Mouse (Mus musculus) liver, embryonic 15.5 days (tissue): ENCODE data around the gene Rln3. TPM values are rescaled to one million over a fixed set of nuclear protein-coding genes. Genes with fewer than 3 reads are reported as not detected.

Experiments used
- ATAC-seq: fragments of 200-750 bp; cut with Nextera tagmentation; 2 replicates; pipeline ENCODE4 v1.8.0; 2017; ENCODE audit warnings: moderate number of reproducible peaks, mild to moderate bottlenecking, moderate library complexity; ENCODE audit not compliant: insufficient read depth
- H3K27ac ChIP-seq: fragments of 300-500 bp; sonication (generic); replicated peaks from 2 replicates; pipeline ENCODE4 v1.5.1; 2015; ENCODE audit warnings: mild to moderate bottlenecking, inconsistent platforms
- H3K27me3 ChIP-seq: fragments of 300-500 bp; sonication (generic); 2 replicates; pipeline ENCODE4 v1.6.1; 2015; ENCODE audit warnings: mild to moderate bottlenecking, inconsistent platforms
- H3K36me3 ChIP-seq: fragments of 300-500 bp; sonication (generic); replicated peaks from 2 replicates; pipeline ENCODE4 v1.6.1; 2015; ENCODE audit warnings: moderate library complexity, mild to moderate bottlenecking, inconsistent platforms
- H3K4me1 ChIP-seq: fragments of 300-500 bp; sonication (generic); replicated peaks from 2 replicates; pipeline ENCODE4 v1.6.1; 2015; ENCODE audit warnings: inconsistent platforms
- H3K4me2 ChIP-seq: fragments of 300-500 bp; sonication (generic); 2 replicates; pipeline ENCODE4 v1.6.1; 2015; ENCODE audit warnings: moderate library complexity, mild to moderate bottlenecking, inconsistent platforms
- H3K4me3 ChIP-seq: fragments of 300-500 bp; sonication (generic); replicated peaks from 2 replicates; pipeline ENCODE4 v1.5.1; 2015; ENCODE audit warnings: mild to moderate bottlenecking, inconsistent platforms
- H3K9ac ChIP-seq: fragments of 300-500 bp; sonication (generic); 2 replicates; pipeline ENCODE4 v1.6.1; 2015; ENCODE audit warnings: moderate library complexity, mild to moderate bottlenecking, inconsistent platforms
- H3K9me3 ChIP-seq: fragments of 300-500 bp; sonication (generic); replicated peaks from 2 replicates; pipeline ENCODE4 v1.6.1; 2016; ENCODE audit warnings: inconsistent platforms
- WGBS: fragments of 180-500 bp; shearing (Covaris S2); methylation state at CpG from one replicate; pipeline ENCODE4 v1.1.7; 2015; ENCODE audit warnings: mixed read lengths; ENCODE audit not compliant: insufficient replicate concordance; 5-methylcytosine and 5-hydroxymethylcytosine counted together
- polyA plus RNA-seq: library from polyadenylated mRNA; unstranded; fragments of >200 nt; fragmentation: Nextera tagmentation; extraction: Ambion mirVana; gene quantifications from 2 replicates; pipeline ENCODE4 v1.2.1, GENCODE M21; 2015

The Rln3 gene
- polyA plus RNA-seq, 1 experiment from 2014 or later: 0.15 TPM

DNA sequence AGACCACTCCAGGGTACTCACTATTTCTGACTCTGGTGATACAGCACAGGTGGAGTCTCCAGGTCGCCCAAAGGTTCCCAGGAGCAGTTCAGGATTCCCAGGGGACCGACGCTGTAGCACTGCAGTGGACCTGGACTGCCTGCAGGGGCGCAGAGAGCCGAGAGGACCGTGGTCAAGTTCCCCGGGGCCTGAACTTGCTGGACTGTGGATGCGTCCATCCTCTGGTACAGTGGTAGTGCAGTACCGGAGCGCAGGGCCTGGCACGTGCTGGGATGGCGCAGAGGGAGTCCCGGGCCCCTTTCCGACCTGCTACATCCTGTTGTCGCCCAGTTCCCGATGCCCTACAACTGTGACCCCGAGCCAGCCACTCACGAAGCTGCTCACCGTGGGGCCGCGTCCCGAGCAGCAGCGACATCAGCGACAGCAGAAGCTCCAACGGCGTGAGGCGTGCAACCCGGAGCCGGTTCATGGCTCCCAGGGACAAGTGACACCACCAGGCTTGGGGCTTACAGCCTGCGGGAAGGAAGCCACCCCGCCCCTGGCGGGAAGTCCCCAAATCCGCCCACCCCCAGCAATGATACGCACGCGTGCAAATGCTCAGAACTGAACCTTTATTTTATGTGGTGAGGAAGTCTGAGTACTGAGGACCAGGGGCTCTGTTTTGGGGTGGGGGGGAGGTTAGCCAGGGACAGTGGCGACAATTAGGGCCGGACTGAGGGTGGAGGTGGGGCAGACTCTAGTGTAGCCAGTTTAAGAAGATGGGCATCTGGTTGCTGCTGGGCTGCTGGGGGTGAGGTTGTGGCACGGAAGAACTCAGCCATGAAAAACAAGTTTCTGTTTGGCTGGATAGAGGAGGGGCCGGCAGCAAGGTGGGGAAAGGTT lies 2.5 kb downstream of the Rln3 start, which contains the start of gene Il27ra:
Il27ra (minus strand) TSS at position 524 of the 882 bp plus-strand sequence.
- ATAC-seq: peak; percentile 25; the same call in 1 of the 2 replicates
- Histone ChIP-seq H3K9me3 (no peaks in the 10 kb centered on the region), H3K27me3 (peaks cover 76% of the 10 kb centered on the region), H3K36me3 (no peaks in the 10 kb centered on the region), H3K4me2 (peak within 1 kb of the TSS; percentile 56), H3K4me1 (peaks cover 13% of the 10 kb centered on the region), H3K4me3 (peak within 1 kb of the TSS; percentile 40), H3K27ac (no peak within 1 kb of the TSS), H3K9ac (no peak within 1 kb of the TSS)
- 1% methylated on average over 40 of the region's 40 CpGs for WGBS

DNA sequence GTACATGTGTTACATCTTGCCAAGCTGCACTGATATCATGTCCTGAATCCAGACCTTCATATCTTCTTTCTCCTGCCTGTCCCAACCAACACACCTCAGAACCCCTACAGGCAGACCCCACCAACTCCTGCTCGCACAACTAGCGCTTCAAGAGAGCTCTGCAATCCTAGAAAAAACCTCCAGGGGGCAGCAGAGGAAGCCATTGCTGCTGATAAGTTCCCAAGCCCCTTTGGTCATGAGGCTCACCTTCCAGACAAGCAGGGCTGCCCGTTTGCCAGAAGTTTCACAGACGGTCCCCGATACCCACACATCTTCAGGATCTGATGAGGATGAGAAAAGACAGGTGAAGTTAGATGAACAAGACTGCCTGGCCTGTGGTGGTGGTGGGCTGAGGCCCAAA lies 5.8 kb downstream of the Rln3 start:
- H3K9ac ChIP-seq: no peak overlapping the region
- peaks cover 61% of the 10 kb centered on the region for H3K27me3 ChIP-seq
- WGBS: 4% methylated on average over 5 of the region's 5 CpGs
- H3K27ac ChIP-seq: no peak overlapping the region
- no peak overlapping the region for H3K4me2 ChIP-seq
- H3K4me3 ChIP-seq: no peak overlapping the region
- no peak for ATAC-seq
- no peaks in the 10 kb centered on the region for H3K9me3 ChIP-seq
- H3K4me1 ChIP-seq: peaks cover 7% of the 10 kb centered on the region
- H3K36me3 ChIP-seq: no peaks in the 10 kb centered on the region

DNA sequence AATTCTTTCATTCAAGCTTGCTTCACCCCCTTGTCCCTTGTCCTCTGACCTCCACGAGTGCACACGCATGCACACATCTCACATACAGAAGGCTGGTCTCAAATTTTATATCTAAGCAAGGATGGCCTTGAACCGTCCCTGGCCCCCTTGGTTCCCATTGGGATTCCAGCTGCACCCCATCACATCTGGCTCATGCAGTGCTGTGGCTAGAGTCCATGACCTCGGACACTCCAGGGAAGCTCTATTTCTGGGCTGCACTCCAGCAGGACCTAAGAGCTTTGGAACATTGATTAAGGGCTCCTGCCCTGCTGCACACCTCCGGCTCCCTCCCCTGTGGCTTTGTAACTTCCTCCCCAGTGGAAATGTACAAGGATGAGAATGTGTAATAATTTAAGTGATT lies 6.8 kb downstream of the Rln3 start:
- peaks cover 51% of the 10 kb centered on the region for H3K27me3 ChIP-seq
- 57% methylated on average over 5 of the region's 5 CpGs for WGBS
- no peak for ATAC-seq

DNA sequence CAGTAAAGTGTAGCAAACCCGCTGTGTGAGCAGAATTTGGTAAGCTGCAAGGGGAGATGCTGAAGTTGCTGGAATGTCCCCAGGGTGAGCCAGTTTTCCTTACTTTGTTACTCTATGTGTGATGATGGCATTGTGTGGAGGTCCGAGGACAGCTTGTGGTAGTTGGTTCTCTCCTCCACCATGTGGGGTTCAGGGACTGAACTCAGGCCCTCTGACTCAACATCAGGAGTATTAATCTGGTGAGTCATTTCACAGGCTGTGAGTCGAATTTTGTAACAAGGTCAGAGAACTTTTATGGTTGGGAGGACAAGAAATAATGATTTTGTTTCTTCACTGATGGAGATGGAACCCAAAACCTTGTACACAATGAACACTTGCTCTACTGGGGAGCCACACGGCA lies 12.0 kb downstream of the Rln3 start:
- H3K27ac ChIP-seq: no peak overlapping the region
- WGBS: 53% methylated on average over 4 of the region's 4 CpGs
- no peaks in the 10 kb centered on the region for H3K4me1 ChIP-seq
- no peaks in the 10 kb centered on the region for H3K36me3 ChIP-seq
- no peaks in the 10 kb centered on the region for H3K9me3 ChIP-seq
- no peak overlapping the region for H3K9ac ChIP-seq
- peaks cover 30% of the 10 kb centered on the region for H3K27me3 ChIP-seq
- ATAC-seq: no peak
- H3K4me2 ChIP-seq: no peak overlapping the region
- H3K4me3 ChIP-seq: no peak overlapping the region

More for the DNA sequence above, 6.8 kb downstream of the Rln3 start:
- Histone ChIP-seq H3K4me3 (no peak overlapping the region), H3K36me3 (no peaks in the 10 kb centered on the region), H3K9me3 (no peaks in the 10 kb centered on the region), H3K4me1 (peaks cover 7% of the 10 kb centered on the region), H3K27ac (no peak overlapping the region), H3K9ac (no peak overlapping the region), H3K4me2 (no peak overlapping the region)

DNA sequence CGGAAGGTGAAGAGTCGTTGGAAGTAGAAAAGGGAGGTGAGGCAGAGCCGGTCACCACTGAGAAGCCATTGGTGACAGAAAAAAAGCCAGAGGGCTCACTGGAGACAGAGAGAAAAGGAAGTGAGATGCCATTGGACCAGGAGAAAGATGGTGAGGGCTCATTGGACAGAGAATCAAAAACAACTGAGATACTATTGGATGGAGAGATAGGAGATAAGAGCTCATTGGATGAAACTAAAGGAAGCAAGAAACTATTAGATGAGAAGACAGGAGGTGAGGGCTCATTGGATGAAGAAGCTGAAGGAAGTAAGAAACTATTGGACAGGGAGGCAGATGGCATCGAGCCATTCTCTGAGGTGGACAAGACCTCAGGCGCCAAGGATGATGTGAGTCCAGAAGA lies 15.5 kb downstream of the Rln3 start:
- no peak for ATAC-seq
- WGBS: 65% methylated on average over 5 of the region's 5 CpGs
- H3K4me1 ChIP-seq: peaks cover 9% of the 10 kb centered on the region
- H3K36me3 ChIP-seq: no peaks in the 10 kb centered on the region
- no peak overlapping the region for H3K9ac ChIP-seq
- H3K4me3 ChIP-seq: no peak overlapping the region
- H3K27me3 ChIP-seq: peaks cover 55% of the 10 kb centered on the region
- H3K9me3 ChIP-seq: no peaks in the 10 kb centered on the region
- H3K4me2 ChIP-seq: no peak overlapping the region
- no peak overlapping the region for H3K27ac ChIP-seq

DNA sequence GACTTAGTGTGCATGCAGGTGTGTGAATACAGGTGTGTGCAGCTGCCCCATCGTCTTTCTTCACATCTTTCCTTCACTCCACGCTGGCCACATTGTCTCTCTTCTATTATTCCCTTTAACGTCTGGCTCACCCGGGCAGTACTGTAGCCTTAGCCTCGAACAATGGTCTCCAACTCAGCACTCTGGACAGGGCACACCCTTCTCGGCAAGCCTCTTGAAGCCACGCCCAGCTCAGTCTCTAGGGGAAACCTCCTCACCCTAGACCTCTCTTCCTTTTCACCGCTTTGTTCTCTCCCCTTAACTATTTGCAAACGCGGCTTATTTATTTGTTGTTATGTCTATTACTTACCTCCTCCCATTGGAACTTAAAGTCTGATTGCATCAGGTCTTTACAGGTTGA lies 17.4 kb downstream of the Rln3 start:
- Histone ChIP-seq H3K27ac (no peak overlapping the region), H3K4me3 (no peak overlapping the region), H3K27me3 (peaks cover 71% of the 10 kb centered on the region), H3K4me2 (no peak overlapping the region), H3K4me1 (peaks cover 9% of the 10 kb centered on the region), H3K9me3 (no peaks in the 10 kb centered on the region), H3K9ac (no peak overlapping the region), H3K36me3 (no peaks in the 10 kb centered on the region)
- ATAC-seq: no peak
- WGBS: 7% methylated on average over 10 of the region's 10 CpGs

DNA sequence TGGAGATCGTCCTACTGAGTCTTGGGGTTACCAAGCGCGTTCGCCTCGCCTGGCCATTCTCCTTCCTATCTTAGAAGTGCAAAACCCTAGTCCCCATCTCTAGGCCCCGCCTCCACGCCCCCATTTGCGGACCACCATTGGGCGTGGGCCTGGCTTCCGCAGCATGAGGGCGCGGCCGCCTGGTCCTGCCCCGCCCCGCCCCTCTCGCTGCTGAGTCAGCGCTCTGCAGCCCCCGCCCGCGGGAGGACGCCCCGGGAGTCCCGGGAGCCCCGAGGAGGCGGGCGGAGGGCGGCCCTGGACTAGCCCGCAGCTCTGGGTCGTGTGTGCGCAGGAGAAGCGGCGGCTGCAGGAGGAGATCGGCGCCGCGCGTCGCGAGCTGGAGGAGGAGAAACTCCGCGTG lies 18.9 kb downstream of the Rln3 start:
- peak overlapping the region; percentile 64 for H3K4me2 ChIP-seq
- peaks cover 87% of the 10 kb centered on the region for H3K27me3 ChIP-seq
- H3K27ac ChIP-seq: no peak overlapping the region
- H3K4me3 ChIP-seq: peak overlapping the region; percentile 36
- H3K36me3 ChIP-seq: no peaks in the 10 kb centered on the region
- peaks cover 9% of the 10 kb centered on the region for H3K4me1 ChIP-seq
- ATAC-seq: peak; percentile 38
- 1% methylated on average over 41 of the region's 41 CpGs for WGBS
- no peak overlapping the region for H3K9ac ChIP-seq
- H3K9me3 ChIP-seq: no peaks in the 10 kb centered on the region

DNA sequence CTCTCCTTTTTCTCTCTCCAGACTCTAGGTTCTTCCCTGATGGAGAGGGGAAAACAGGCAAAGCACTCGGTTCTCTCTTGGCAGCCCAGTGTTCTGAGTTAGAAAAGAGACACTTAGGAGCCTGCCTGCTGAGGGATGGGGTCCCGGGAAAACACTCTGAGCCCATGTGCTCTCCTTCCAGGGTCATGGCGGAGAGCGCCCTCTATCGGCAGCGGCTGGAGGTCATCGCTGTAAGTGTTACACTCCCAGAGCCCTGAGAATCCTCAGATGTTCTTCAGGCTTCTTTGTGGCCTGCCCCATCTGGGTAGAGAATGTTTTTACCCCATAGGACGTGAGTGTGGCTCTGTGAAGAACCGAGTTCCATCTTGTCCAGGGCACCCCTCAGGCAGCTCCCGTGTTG lies 20.6 kb downstream of the Rln3 start:
- H3K4me2 ChIP-seq: no peak overlapping the region
- H3K27ac ChIP-seq: no peak overlapping the region
- 11% methylated on average over 10 of the region's 10 CpGs for WGBS
- no peak overlapping the region for H3K9ac ChIP-seq
- peaks cover 9% of the 10 kb centered on the region for H3K4me1 ChIP-seq
- peaks cover 96% of the 10 kb centered on the region for H3K27me3 ChIP-seq
- no peak overlapping the region for H3K4me3 ChIP-seq
- H3K36me3 ChIP-seq: no peaks in the 10 kb centered on the region
- no peaks in the 10 kb centered on the region for H3K9me3 ChIP-seq
- no peak for ATAC-seq

DNA sequence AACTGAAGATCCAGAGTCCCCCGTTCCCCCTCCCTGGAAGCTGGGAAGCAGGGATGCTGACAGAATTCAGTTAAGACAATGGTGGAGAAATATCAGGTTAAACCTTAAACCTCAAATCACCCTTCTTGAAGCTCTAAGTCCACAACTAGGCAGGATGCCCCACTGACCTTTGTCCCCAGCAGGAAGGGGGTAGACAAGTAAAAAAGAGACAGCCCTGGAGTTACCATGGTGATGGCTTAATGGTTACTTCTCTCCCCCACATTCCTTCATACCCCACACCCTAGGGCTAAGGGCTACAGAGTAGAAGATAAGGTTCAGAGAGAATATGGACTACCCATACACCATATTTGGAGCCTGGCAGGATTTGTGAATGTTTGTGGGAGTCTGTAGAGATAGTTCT lies 21.2 kb downstream of the Rln3 start:
- WGBS: 44% methylated on average over 1 of the region's 1 CpGs
- Histone ChIP-seq H3K4me2 (no peak overlapping the region), H3K27me3 (peaks cover 90% of the 10 kb centered on the region)

DNA sequence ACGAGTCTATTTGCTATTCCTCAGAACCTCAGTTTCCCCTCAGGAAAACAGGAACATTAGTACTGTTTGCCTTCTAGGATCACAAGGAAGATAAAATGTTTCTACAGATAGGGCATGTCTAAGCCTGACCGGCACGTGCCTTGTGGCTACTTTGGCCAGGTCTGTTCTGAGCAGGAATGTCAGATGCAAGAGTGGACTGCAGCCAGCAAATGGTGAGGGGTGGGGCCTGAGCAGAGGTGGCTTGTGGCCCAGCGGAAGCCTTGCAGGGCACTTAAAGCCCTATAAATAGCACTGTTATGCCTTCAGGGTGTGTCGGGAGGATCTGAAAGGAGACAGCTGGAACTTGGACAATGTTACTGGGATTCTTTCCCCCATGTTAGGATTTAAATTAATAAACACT lies 21.7 kb downstream of the Rln3 start:
- Histone ChIP-seq H3K27me3 (peaks cover 88% of the 10 kb centered on the region), H3K4me1 (peaks cover 9% of the 10 kb centered on the region), H3K9ac (no peak overlapping the region), H3K36me3 (no peaks in the 10 kb centered on the region), H3K27ac (no peak overlapping the region), H3K9me3 (no peaks in the 10 kb centered on the region), H3K4me2 (no peak overlapping the region), H3K4me3 (no peak overlapping the region)
- WGBS: 17% methylated on average over 5 of the region's 5 CpGs
- no peak for ATAC-seq

More for the DNA sequence above, 21.2 kb downstream of the Rln3 start:
- H3K9ac ChIP-seq: no peak overlapping the region
- H3K27ac ChIP-seq: no peak overlapping the region
- peaks cover 9% of the 10 kb centered on the region for H3K4me1 ChIP-seq
- H3K4me3 ChIP-seq: no peak overlapping the region
- ATAC-seq: no peak
- H3K36me3 ChIP-seq: no peaks in the 10 kb centered on the region
- no peaks in the 10 kb centered on the region for H3K9me3 ChIP-seq

DNA sequence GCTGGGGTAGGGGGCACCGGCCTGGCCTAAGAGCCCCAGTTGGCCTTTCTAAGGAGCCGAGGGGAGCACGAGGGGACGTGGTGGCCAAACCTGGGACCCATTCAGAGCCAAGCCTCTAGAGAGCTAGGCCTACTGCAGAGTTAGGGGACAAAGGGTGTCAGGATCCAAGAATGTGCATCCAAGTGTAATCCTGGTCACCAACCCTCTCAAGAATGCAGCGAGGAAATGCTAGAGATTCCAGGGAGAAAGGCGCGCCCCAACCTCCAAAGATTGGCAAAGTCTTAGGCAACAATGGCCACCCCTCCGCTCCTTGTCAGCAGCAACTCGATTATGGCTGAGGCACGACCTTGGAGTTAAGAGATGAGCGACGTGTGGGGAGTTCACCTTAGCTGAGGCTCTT lies 23.2 kb downstream of the Rln3 start:
- peaks cover 78% of the 10 kb centered on the region for H3K27me3 ChIP-seq

More for the DNA sequence above, 23.2 kb downstream of the Rln3 start:
- Histone ChIP-seq H3K4me2 (no peak overlapping the region), H3K36me3 (no peaks in the 10 kb centered on the region), H3K4me1 (peaks cover 9% of the 10 kb centered on the region), H3K27ac (no peak overlapping the region), H3K4me3 (no peak overlapping the region), H3K9ac (no peak overlapping the region), H3K9me3 (no peaks in the 10 kb centered on the region)
- WGBS: 37% methylated on average over 12 of the region's 12 CpGs
- ATAC-seq: no peak
